Mouse (Mus musculus) yolk sac, embryonic 10.5 days (tissue): ENCODE data around the gene Syt10.
"Not testable (repeated sequence)": the region's sequence is repeated elsewhere in the genome, so short reads cannot be mapped to it uniquely, and the experiment has no call there.

Experiments used
- DNase-seq: peaks from one replicate; pipeline ENCODE4 v3.0.0-alpha.2; 2017; ENCODE audit warnings: low spot score

The Syt10 gene

GRCm38 (mm10) chr15:89841364-89842017, at the start of gene Syt10:
TSS of gene Syt10 (minus strand) at chr15:89841860.
- DNase-seq = no peak

DNA sequence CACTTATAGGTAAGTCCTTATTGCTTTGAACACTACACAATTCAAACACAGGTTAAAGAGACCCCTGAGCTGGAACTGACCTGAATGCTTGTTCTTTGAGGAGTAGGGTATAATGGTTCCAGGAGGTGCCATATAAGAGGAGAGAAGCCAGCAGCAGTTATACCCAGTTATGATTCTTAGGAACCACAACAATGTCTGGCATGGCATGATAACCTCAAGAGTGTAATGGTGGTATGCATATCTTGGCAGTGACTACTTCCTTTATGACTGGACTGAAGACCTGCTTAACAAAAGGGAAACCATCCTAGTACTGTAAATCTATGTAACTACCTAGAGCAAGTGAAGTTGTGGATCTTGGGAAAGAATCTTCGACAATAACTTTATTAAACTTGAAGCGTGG, 42.1 kb upstream of the Syt10 start:
- DNase-seq = no peak

DNA sequence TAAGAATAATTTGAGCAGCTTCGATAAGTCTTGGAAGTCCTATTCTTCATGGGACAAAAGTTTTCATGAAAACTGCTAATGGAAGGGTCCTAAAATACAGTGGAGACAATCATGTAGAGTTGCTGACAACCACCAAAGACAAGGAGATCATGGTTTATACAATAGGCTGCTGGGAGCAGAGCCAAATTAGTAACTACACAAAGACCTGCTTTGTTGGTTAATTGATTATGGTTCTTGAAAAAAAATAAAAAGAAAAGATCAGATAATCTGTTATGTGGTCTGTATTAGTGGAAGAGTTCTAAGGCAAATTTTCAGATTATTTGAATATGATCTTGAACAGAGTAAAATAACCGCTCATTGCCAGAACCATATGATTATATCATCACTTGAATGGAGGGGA, 37.3 kb upstream of the Syt10 start:
- DNase-seq = no peak

DNA sequence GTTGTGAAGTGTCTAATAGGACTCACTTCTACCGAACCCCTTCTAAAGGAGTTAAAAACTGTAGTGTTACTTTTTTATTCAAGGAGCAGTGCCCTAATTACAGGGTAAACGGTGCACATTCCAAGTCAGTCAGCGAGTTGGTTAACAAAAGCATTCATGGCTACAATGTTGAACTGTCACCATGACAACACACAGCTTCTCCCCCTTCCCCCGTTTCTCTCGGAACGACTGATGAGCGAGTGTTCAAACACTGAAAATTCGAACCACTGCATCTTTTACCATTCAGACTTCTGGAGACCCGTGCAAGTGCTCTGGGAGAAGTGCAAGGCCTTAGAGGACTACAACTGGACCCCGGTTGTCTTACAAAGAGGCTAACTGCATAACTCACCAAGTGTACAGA, 25.6 kb downstream of the Syt10 start:
- DNase-seq = no peak

DNA sequence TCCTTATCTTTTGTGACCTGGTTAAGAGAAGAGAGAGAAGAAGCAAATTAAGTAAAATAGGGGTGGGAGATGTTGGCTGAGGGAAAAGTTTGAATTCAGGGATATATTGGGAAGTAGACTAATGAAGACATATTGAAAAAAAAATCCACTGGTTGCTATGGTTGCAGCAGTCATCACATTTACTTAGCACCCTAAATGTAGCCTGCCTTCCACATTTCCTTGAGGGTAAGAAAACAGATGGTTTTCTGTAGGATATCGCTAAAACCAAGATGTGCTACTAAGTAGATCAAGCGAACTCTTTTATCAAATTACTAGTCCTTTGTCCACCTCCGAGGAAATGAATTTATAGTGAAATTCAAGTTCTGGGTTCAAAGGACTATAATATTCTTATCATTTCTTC, 37.2 kb downstream of the Syt10 start:
- DNase-seq = no peak

- DNase-seq = no peak
Measured at GRCm38 (mm10) chr15:89779928-89780327, 61.7 kb downstream of the Syt10 start.

DNA sequence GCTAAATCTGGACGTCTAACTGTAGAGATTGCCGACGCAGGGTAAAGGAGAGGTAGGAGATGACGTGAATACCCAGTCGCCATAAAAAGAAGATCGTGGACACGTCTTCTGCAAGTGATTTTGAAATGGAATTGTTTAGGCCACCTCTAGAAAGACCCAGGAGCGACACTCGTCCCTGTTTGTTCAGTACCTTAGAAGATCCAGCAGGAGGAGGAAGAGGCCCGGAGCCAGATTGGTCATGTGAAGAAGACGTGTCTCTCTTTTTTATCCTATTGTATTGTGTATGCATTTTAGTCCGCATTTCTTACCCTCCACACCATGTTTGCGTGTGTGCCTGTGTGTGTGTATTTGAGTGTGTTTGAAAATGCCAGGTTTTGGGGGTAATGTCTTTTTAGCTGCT, 75.6 kb downstream of the Syt10 start:
- not testable (repeated sequence) for DNase-seq

- no peak for DNase-seq
Measured at GRCm38 (mm10) chr15:89733611-89734010, 108.0 kb downstream of the Syt10 start.
